Mouse (Mus musculus) cerebellum, adult 18-20 months (tissue): Measurements from ENCODE around the gene Pou3f3.

Source experiments
- DNase-seq, 2 experiments: peaks; one replicate each; pipeline ENCODE4 v3.0.0; 2021

The Pou3f3 gene

GRCm38 (mm10) chr1:42695578-42695915 lies at the start of gene Pou3f3:
Gene Pou3f3 (plus strand): TSS chr1:42695768.
- peak; percentile 56 to 63 for DNase-seq

GRCm38 (mm10) chr1:42648366-42648935 lies 47.1 kb upstream of the Pou3f3 start:
- DNase-seq: no peak

DNA sequence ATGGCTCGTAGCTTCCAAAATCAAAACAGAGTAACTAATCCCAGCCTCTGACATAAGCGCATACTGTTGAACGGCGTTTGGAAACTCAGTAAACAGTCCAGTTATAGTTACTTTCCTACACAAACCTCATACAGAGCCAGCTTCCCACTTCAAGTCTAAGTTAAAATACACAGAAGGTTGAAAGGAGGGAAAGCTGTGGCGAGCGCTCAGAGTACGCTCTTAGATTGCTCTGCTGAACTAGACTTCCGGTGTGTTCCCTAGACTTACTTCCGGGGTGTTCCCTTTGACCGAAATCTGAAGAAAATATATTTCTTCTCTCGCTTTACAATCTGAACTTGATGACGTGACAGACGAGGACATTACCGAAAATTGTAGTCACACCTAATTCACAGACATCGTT lies 44.1 kb upstream of the Pou3f3 start:
- DNase-seq: no peak

DNA sequence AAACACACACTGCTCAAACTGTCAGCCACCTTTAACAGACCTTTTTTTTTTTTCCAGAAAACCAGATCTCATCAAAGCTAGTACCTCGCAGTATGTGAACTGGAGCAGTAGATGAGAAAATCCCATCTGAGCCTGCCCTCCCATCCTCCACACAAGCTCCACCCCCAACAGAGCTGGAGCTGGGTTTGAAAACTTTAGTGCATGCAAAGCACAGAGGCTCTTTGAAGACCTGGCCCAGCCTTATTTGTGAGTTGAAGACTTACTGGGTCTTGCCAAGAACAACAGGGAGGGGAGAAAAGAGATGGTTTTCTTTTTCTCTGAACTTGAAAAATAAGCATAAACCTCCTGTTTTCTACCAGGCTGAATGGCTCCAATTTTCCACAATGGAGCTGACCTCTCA lies 28.0 kb upstream of the Pou3f3 start:
- no peak for DNase-seq

DNA sequence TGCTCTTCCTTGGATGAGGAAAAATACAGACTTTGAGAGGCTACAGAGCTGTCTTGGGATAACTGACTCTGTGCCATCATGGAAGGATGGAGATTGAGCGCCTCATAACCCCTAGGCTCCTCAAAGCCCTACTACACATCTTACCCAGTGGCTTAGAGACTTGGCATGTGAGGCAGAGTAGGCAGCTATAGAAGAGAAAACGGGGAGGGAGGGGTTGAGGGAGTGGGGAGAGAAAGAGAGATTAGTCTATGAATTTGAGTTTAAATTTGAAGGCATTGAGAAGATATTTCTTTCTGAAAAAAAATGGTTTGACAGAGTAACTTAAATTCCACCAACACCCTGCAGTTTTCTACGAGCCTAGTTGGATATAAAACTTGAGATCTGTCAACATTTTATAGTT lies 14.9 kb upstream of the Pou3f3 start:
- no peak for DNase-seq

DNA sequence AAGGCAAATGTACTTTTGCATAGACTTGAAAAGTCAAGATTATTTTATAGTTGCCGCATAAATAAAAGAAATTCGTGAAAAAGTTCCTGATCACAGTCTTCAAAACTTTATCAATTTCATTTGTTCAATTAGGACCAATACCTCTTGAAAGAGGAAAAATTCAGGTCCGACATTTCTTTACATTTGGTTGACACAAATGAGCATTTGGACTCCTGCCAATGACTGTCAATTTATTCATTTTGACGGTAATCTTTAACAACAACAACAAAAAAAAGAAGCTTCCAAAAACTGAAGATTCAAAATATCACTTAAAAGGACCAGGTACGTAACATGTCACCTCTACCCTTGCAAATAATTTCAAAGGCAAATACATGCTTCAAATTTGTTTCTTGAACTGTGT lies 13.8 kb upstream of the Pou3f3 start:
- DNase-seq: no peak

GRCm38 (mm10) chr1:42683861-42684260 lies 11.7 kb upstream of the Pou3f3 start:
- DNase-seq: no peak

- no peak for DNase-seq
Measured at GRCm38 (mm10) chr1:42684345-42684744, 11.2 kb upstream of the Pou3f3 start.

GRCm38 (mm10) chr1:42684783-42685182 lies 10.8 kb upstream of the Pou3f3 start:
- peak in 1 of 2 experiments; percentile 28 for DNase-seq

DNA sequence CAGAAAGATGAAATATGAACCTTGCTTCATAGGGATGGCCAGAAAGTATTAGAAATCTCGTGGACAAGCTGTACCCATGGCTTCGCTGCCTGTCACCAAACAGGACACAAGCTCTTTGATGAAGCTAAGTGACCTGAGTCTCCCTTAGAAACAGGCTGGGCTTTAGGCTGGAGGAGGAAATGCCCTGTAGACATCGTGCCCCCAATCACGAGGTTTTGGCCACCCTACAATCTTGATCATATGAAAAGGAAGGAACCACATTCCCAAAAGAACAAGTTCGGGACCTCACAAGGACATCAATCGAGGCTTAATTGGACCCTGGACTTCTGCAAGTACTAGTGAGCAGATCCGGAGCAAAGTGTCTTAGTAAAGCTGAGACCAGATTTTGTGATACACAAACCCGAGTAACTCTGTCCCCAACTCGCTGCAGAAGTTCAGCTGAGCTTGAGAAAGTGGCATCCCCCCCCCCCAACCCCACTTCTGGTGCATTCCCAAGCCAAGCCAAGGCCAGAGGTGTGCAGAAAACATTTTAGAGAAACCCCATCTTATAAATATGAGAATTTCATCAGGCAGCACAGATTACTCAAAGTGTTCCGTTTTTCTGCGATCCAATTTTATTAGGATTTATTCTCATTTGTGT lies 10.1 kb upstream of the Pou3f3 start:
- DNase-seq: no peak

DNA sequence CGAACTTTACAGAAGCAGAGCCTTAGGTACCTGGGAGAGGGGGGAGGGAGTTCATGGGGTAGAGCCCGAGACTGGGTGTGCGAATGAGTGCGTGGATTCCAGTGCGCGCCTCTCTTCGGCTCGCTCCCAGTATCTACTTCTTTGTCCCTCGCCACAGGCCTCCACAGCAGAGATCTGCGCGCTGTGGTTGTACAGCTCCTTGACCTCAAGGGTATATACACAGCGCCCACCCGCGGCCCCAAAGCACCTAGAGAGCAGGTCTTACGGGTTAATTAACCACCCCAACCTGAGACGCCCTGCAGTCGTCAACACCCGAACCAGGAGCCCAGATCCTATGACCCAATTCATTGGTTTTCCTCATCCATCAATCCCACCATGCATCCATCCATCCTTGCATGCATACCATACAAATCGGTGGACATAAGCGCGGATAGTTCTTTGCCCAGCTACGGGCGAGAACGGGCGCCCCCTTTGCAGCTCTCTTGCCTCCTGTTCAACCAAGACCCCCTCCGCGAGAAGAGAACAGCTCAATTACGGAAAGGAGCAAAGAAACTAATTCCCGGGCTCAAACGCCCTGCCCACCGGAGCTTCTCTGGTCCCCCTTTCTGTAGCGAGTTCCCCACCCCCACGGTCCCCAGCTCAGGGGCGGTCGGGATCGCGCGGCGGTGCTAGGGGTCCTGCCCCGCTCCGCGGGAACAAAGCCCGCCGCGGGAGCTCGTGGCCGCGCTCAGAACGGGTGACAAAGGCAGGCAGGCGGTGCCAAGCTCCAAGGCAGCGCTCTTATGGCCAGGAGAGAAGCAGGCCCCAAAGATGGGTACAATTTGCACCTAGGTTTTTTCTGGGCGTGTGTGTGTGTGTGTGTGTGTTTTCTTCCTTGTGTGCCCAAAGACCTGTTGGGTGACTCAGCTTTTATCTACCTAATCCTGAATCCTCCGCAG lies 9.1 kb upstream of the Pou3f3 start:
- peak in 1 of 2 experiments; percentile 19 for DNase-seq

- no peak for DNase-seq
Measured at GRCm38 (mm10) chr1:42687271-42687670, 8.3 kb upstream of the Pou3f3 start.

- DNase-seq: no peak
Measured at GRCm38 (mm10) chr1:42687756-42688540, 7.6 kb upstream of the Pou3f3 start.

- no peak for DNase-seq
Measured at GRCm38 (mm10) chr1:42688541-42689125, 6.9 kb upstream of the Pou3f3 start.

- DNase-seq: no peak
Measured at GRCm38 (mm10) chr1:42690024-42690575, 5.5 kb upstream of the Pou3f3 start.

DNA sequence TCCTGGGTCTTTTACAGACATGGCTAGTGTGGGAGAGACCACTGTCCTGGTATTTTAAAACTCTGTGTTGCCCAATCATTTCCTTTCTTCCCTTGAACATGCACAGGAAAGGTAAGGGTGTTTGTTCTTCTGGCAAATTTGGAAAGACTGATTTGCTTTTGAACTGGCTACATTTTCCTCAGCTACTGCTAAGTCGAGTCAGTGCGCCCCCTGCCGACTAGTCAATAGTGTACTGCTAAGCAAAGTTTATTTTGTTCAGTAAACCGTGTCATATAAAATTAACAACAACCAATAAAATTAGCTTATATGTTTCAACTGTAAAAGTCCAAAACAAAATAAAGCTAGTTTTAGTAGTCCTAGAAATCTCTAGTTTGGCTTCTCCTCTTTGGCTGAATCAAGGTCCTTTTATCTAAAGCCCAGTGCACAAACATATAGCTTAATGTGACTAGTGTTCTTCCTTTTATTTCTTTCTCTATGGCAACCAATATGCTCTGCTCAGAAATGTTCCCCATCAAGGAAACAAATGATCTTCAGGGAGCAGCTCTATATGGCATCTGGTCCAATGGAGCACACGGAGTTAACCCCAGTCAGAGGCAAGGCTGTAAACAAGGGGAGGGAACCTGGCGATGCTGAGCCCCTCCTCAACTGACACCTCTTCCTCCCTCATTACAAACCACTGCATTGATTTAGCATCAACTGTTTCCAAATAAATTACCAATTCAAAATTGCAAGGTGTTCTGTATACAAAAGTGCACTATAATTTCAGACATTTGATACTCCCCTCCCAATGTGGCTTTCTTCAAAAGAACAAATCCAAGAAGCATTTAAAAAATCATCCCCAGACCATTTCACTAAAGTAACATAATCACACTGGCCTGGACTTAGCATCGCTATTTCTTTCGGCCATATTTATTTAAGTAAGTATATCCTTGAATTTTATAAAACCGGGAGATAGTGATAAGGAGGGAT lies 4.1 kb upstream of the Pou3f3 start:
- peak; percentile 53 to 70 for DNase-seq

DNA sequence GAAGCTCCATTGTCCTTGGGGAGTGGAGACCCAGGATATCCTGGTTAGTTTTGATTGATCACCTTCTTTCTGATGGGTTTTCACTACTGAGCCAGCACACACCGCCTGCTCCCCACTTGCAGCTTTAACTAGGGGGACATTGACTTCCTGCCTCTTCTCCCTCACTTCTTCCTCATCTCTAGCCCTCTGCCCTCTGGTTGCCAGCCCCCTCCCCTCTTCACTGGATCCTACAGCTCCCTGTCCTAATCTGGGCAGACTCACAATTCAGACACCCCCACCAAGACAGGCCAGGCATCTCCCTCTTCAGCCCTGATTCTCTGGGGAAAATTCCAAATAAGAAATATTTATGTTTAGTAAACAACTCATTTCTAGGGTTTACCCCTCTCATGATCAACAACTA lies 3.3 kb upstream of the Pou3f3 start:
- DNase-seq: no peak

- DNase-seq: peak in 1 of 2 experiments; percentile 23
Measured at GRCm38 (mm10) chr1:42693101-42693715, 2.4 kb upstream of the Pou3f3 start.

DNA sequence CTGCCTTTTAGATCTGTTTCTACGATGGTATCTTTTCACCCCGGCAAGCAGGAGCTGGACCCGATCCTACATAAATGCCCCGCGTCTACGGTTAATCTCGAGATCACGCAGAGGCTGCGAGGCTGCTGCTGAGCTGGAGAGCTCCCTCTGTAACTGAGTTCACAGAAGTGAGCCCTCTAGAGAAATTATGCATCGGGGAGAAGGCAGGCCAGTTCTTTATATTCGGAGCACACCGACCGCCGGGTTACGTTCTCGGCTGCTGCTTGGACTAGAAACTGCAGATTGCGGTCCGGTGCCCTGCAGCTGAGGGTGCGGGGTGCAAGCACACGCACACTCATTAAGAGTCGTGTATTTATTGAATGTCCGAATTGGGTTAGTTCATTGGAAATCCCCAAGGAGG lies 1.7 kb upstream of the Pou3f3 start:
- peak in 1 of 2 experiments; percentile 42 for DNase-seq

GRCm38 (mm10) chr1:42694290-42694664 lies 1.3 kb upstream of the Pou3f3 start:
- DNase-seq: no peak
